Mouse (Mus musculus): Measurements from ENCODE around the gene Ctps.
"Not testable (repeated sequence)": the region's sequence is repeated elsewhere in the genome, so short reads cannot be mapped to it uniquely, and the experiment has no call there.

Gene Ctps

GRCm38 (mm10) chr4:120569486-120570437 is at the start of gene Ctps:
TSS of gene Ctps (minus strand) at chr4:120570276.
- DNase-seq (ENCODE audit: low read depth in 1 of 2, low spot score in 2 of 2), result peak; percentile 77 to 86

- no peak for DNase-seq (ENCODE audit: low read depth in 1 of 2, low spot score in 2 of 2)
These were observed 46.3 kb upstream of the Ctps start for GRCm38 (mm10) chr4:120616199-120617025.

- no peak for DNase-seq (ENCODE audit: low read depth in 1 of 2, low spot score in 2 of 2)
These were observed 45.5 kb upstream of the Ctps start for GRCm38 (mm10) chr4:120615528-120616081.

- no peak for DNase-seq (ENCODE audit: low read depth in 1 of 2, low spot score in 2 of 2)
These were observed 44.6 kb upstream of the Ctps start for GRCm38 (mm10) chr4:120614644-120615043.

- DNase-seq (ENCODE audit: low read depth in 1 of 2, low spot score in 2 of 2), result no peak
These were observed 43.7 kb upstream of the Ctps start for GRCm38 (mm10) chr4:120613691-120614329.

- no peak for DNase-seq (ENCODE audit: low read depth in 1 of 2, low spot score in 2 of 2)
These were observed 42.4 kb upstream of the Ctps start for GRCm38 (mm10) chr4:120612304-120613080.

GRCm38 (mm10) chr4:120611005-120611404 is 40.9 kb upstream of the Ctps start:
- DNase-seq (ENCODE audit: low read depth in 1 of 2, low spot score in 2 of 2), result no peak

GRCm38 (mm10) chr4:120606941-120607340 is 36.9 kb upstream of the Ctps start:
- DNase-seq (ENCODE audit: low read depth in 1 of 2, low spot score in 2 of 2), result no peak

- no peak for DNase-seq (ENCODE audit: low read depth in 1 of 2, low spot score in 2 of 2)
These were observed 32.6 kb upstream of the Ctps start for GRCm38 (mm10) chr4:120602669-120603068.

- DNase-seq (ENCODE audit: low read depth in 1 of 2, low spot score in 2 of 2), result no peak
These were observed 31.7 kb upstream of the Ctps start for GRCm38 (mm10) chr4:120601774-120602173.

GRCm38 (mm10) chr4:120598922-120599321 is 28.8 kb upstream of the Ctps start:
- no peak for DNase-seq (ENCODE audit: low read depth in 1 of 2, low spot score in 2 of 2)

- not testable (repeated sequence) for DNase-seq (ENCODE audit: low read depth in 1 of 2, low spot score in 2 of 2)
These were observed 26.1 kb upstream of the Ctps start for GRCm38 (mm10) chr4:120596210-120596609.

- no peak for DNase-seq (ENCODE audit: low read depth in 1 of 2, low spot score in 2 of 2)
These were observed 20.9 kb upstream of the Ctps start for GRCm38 (mm10) chr4:120590973-120591372.

GRCm38 (mm10) chr4:120589815-120590422 is 19.8 kb upstream of the Ctps start:
- DNase-seq (ENCODE audit: low read depth in 1 of 2, low spot score in 2 of 2), result no peak

GRCm38 (mm10) chr4:120589070-120589469 is 19.0 kb upstream of the Ctps start:
- DNase-seq (ENCODE audit: low read depth in 1 of 2, low spot score in 2 of 2), result no peak

GRCm38 (mm10) chr4:120588445-120588844 is 18.4 kb upstream of the Ctps start, which contains the start of gene Gm8439:
TSS of gene Gm8439 (plus strand) at chr4:120588745.
- no peak for DNase-seq (ENCODE audit: low read depth in 1 of 2, low spot score in 2 of 2)

- no peak for DNase-seq (ENCODE audit: low read depth in 1 of 2, low spot score in 2 of 2)
These were observed 16.9 kb upstream of the Ctps start for GRCm38 (mm10) chr4:120586986-120587385.

GRCm38 (mm10) chr4:120581711-120582110 is 11.6 kb upstream of the Ctps start:
- DNase-seq (ENCODE audit: low read depth in 1 of 2, low spot score in 2 of 2), result no peak

GRCm38 (mm10) chr4:120580894-120581293 is 10.8 kb upstream of the Ctps start:
- DNase-seq (ENCODE audit: low read depth in 1 of 2, low spot score in 2 of 2), result no peak

- DNase-seq (ENCODE audit: low read depth in 1 of 2, low spot score in 2 of 2), result no peak
These were observed 1.6 kb upstream of the Ctps start for GRCm38 (mm10) chr4:120571691-120572090.

Measured in monocyte, adult 2 months (primary cell).